Mouse (Mus musculus): Measurements from ENCODE around the gene Eif2b2. TPM values are rescaled to one million over a fixed set of nuclear protein-coding genes. Genes with fewer than 3 reads are reported as not detected.

The Eif2b2 gene
- polyA plus RNA-seq, 1 experiment = 294 TPM

DNA sequence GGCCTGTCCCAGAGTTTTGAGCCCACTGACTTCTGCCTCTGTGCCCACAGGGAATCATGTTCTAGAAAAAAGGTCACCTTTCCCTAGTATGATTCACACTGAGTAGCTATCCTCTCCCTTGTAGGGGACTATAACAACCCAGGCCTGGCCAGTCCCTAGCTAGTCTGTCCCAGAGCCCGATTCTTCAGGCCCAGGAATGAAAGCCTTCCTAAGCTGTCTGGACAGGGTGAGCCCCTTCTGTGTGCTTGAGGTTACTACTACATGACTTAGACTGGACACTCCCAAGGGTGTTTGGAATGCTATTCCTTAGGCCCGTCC lies 17.5 kb upstream of the Eif2b2 start:
- TF ChIP-seq FOSL1 (IDR thresholded peaks at IDR 0.05; ENCODE audit: insufficient read depth, low read length, poor library complexity, severe bottlenecking) = peak; percentile 47
- no peak for TF ChIP-seq MYOD1 (IDR thresholded peaks at IDR 0.05; ENCODE audit: control insufficient read depth, insufficient read length, low read depth)
- no peak for TF ChIP-seq CEBPB (IDR thresholded peaks at IDR 0.05; ENCODE audit: low read depth)
- no peak for TF ChIP-seq CTCF (IDR thresholded peaks at IDR 0.05; ENCODE audit: control insufficient read depth, insufficient read depth, insufficient read length)
- peak; percentile 44 for TF ChIP-seq MAX (IDR thresholded peaks at IDR 0.05)
- no peak overlapping the region for H3K4me3 ChIP-seq (ENCODE audit: insufficient read depth, poor library complexity, severe bottlenecking)
- no peaks in the 10 kb centered on the region for H3K79me3 ChIP-seq (ENCODE audit: low read depth)

DNA sequence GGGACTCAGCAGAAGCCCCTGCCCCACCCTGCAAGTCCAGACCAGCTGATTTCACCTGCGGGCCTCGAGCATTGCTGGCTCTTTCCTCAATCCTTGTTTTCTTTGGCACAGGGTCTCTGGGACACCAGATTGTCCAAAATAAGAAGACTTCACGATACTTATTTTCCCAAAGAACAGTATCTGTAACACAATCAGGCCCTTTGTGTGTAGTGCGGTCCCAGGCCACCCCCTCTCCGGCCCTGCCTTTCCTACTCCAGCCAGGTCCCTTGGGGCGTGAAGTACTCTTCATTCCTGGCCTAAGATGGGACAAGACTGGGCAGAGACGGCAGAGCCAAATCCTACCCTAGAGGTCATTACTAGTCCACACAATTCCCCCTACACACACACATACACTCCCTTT lies 17.1 kb upstream of the Eif2b2 start:
- Histone ChIP-seq H3K79me3 (ENCODE audit: low read depth) (no peaks in the 10 kb centered on the region), H3K27me3 (ENCODE audit: control insufficient read depth, insufficient read depth, insufficient read length) (no peaks in the 10 kb centered on the region), H3ac (ENCODE audit: control insufficient read depth, insufficient read length, low read depth) (peak overlapping the region; percentile 15), H3K36me3 (ENCODE audit: control insufficient read depth, insufficient read depth) (no peaks in the 10 kb centered on the region), H3K4me3 (ENCODE audit: insufficient read depth, poor library complexity, severe bottlenecking) (no peak overlapping the region), H3K79me2 (ENCODE audit: control insufficient read depth, insufficient read depth) (no peaks in the 10 kb centered on the region)
- TF ChIP-seq MYOG (IDR thresholded peaks at IDR 0.05; ENCODE audit: control insufficient read depth, extremely low read depth, insufficient read length) = no peak
- TF ChIP-seq CTCF (IDR thresholded peaks at IDR 0.05; ENCODE audit: control insufficient read depth, insufficient read depth, insufficient read length) = no peak
- TF ChIP-seq MYOD1 (IDR thresholded peaks at IDR 0.05; ENCODE audit: control insufficient read depth, insufficient read length, low read depth) = no peak
- no peak for TF ChIP-seq USF1 (IDR thresholded peaks at IDR 0.05; ENCODE audit: low read depth)
- no peak for TF ChIP-seq FOSL1 (IDR thresholded peaks at IDR 0.05; ENCODE audit: insufficient read depth, low read length, poor library complexity, severe bottlenecking)
- no peak for TF ChIP-seq MAX (IDR thresholded peaks at IDR 0.05)
- no peak for TF ChIP-seq CEBPB (IDR thresholded peaks at IDR 0.05; ENCODE audit: low read depth)

More for the DNA sequence above, 17.5 kb upstream of the Eif2b2 start:
- Histone ChIP-seq H3ac (ENCODE audit: control insufficient read depth, insufficient read length, low read depth) (peak overlapping the region; percentile 15), H3K79me2 (ENCODE audit: control insufficient read depth, insufficient read depth) (no peaks in the 10 kb centered on the region), H3K27me3 (ENCODE audit: control insufficient read depth, insufficient read depth, insufficient read length) (no peaks in the 10 kb centered on the region), H3K36me3 (ENCODE audit: control insufficient read depth, insufficient read depth) (no peaks in the 10 kb centered on the region)

- H3K27me3 ChIP-seq (ENCODE audit: control insufficient read depth, insufficient read depth, insufficient read length) = no peaks in the 10 kb centered on the region
- TF ChIP-seq MAX (IDR thresholded peaks at IDR 0.05) = no peak
- TF ChIP-seq CEBPB (IDR thresholded peaks at IDR 0.05; ENCODE audit: low read depth) = no peak
- no peak for TF ChIP-seq CTCF (IDR thresholded peaks at IDR 0.05; ENCODE audit: control insufficient read depth, insufficient read depth, insufficient read length)
- TF ChIP-seq MYOG (IDR thresholded peaks at IDR 0.05; ENCODE audit: control insufficient read depth, extremely low read depth, insufficient read length) = no peak
- no peak for TF ChIP-seq MYOD1 (IDR thresholded peaks at IDR 0.05; ENCODE audit: control insufficient read depth, insufficient read length, low read depth)
- H3ac ChIP-seq (ENCODE audit: control insufficient read depth, insufficient read length, low read depth) = no peak overlapping the region
- H3K4me3 ChIP-seq (ENCODE audit: insufficient read depth, poor library complexity, severe bottlenecking) = no peak overlapping the region
- H3K79me3 ChIP-seq (ENCODE audit: low read depth) = no peaks in the 10 kb centered on the region
- no peaks in the 10 kb centered on the region for H3K36me3 ChIP-seq (ENCODE audit: control insufficient read depth, insufficient read depth)
- no peaks in the 10 kb centered on the region for H3K79me2 ChIP-seq (ENCODE audit: control insufficient read depth, insufficient read depth)
Observed at GRCm38 (mm10) chr12:85203699-85204098, 15.6 kb upstream of the Eif2b2 start.

DNA sequence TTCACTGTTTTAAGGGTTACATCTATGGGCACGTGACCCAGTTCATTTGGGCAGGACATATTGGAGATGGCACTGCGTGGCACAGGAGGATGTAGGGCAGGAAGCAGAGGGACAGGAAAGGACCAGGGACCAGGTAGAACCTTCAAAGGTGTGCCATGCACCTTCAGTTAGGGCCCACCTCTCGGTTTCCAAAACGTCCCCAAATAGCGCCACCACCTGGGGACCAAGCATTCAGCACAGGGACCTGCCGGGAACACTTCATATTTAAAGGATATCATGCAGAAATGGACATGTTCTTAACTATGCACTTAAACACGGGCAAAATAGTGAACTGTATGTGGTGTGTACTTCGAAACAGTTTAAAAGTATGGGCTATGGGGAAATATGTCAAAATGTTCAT lies 15.2 kb upstream of the Eif2b2 start:
- Histone ChIP-seq H3K4me3 (ENCODE audit: insufficient read depth, poor library complexity, severe bottlenecking) (no peak overlapping the region), H3K79me3 (ENCODE audit: low read depth) (no peaks in the 10 kb centered on the region), H3K27me3 (ENCODE audit: control insufficient read depth, insufficient read depth, insufficient read length) (no peaks in the 10 kb centered on the region), H3ac (ENCODE audit: control insufficient read depth, insufficient read length, low read depth) (no peak overlapping the region), H3K36me3 (ENCODE audit: control insufficient read depth, insufficient read depth) (no peaks in the 10 kb centered on the region), H3K79me2 (ENCODE audit: control insufficient read depth, insufficient read depth) (no peaks in the 10 kb centered on the region)
- TF ChIP-seq CTCF (IDR thresholded peaks at IDR 0.05; ENCODE audit: control insufficient read depth, insufficient read depth, insufficient read length) = peak; percentile 2
- TF ChIP-seq MYOG (IDR thresholded peaks at IDR 0.05; ENCODE audit: control insufficient read depth, extremely low read depth, insufficient read length) = no peak

DNA sequence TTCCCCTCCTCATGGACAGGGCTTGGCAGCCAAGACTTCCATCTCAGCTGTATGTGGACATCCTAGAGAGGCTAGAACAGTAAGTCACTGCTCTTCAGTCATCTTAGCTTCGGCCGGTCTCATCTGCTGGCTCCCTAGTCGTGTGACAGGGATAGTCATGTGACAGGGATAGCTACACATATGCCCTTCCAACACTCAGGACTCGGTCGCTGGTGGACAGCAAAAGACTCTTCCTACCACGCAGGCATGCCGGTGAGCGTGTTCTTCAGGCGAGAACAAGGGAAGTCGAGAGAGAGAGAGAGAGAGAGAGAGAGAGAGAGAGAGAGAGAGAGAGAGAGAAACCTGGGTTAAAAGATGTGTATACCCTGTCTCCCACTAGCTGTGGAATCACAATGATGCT lies 13.9 kb upstream of the Eif2b2 start:
- Histone ChIP-seq H3K79me3 (ENCODE audit: low read depth) (no peaks in the 10 kb centered on the region), H3K79me2 (ENCODE audit: control insufficient read depth, insufficient read depth) (no peaks in the 10 kb centered on the region), H3K36me3 (ENCODE audit: control insufficient read depth, insufficient read depth) (no peaks in the 10 kb centered on the region), H3K4me3 (ENCODE audit: insufficient read depth, poor library complexity, severe bottlenecking) (no peak overlapping the region), H3ac (ENCODE audit: control insufficient read depth, insufficient read length, low read depth) (no peak overlapping the region), H3K27me3 (ENCODE audit: control insufficient read depth, insufficient read depth, insufficient read length) (no peaks in the 10 kb centered on the region)
- no peak for TF ChIP-seq MAX (IDR thresholded peaks at IDR 0.05)
- TF ChIP-seq MYOG (IDR thresholded peaks at IDR 0.05; ENCODE audit: control insufficient read depth, extremely low read depth, insufficient read length) = no peak
- TF ChIP-seq MYOD1 (IDR thresholded peaks at IDR 0.05; ENCODE audit: control insufficient read depth, insufficient read length, low read depth) = no peak
- no peak for TF ChIP-seq CEBPB (IDR thresholded peaks at IDR 0.05; ENCODE audit: low read depth)
- TF ChIP-seq FOSL1 (IDR thresholded peaks at IDR 0.05; ENCODE audit: insufficient read depth, low read length, poor library complexity, severe bottlenecking) = no peak
- TF ChIP-seq USF1 (IDR thresholded peaks at IDR 0.05; ENCODE audit: low read depth) = no peak
- TF ChIP-seq CTCF (IDR thresholded peaks at IDR 0.05; ENCODE audit: control insufficient read depth, insufficient read depth, insufficient read length) = no peak

GRCm38 (mm10) chr12:85208687-85209199 lies 10.5 kb upstream of the Eif2b2 start:
- Histone ChIP-seq H3K79me3 (ENCODE audit: low read depth) (no peaks in the 10 kb centered on the region), H3K36me3 (ENCODE audit: control insufficient read depth, insufficient read depth) (no peaks in the 10 kb centered on the region), H3K4me3 (ENCODE audit: insufficient read depth, poor library complexity, severe bottlenecking) (no peak overlapping the region), H3ac (ENCODE audit: control insufficient read depth, insufficient read length, low read depth) (no peak overlapping the region), H3K27me3 (ENCODE audit: control insufficient read depth, insufficient read depth, insufficient read length) (no peaks in the 10 kb centered on the region), H3K79me2 (ENCODE audit: control insufficient read depth, insufficient read depth) (no peaks in the 10 kb centered on the region)
- no peak for TF ChIP-seq MAX (IDR thresholded peaks at IDR 0.05)
- peak; percentile 48 for TF ChIP-seq MYOD1 (IDR thresholded peaks at IDR 0.05; ENCODE audit: control insufficient read depth, insufficient read length, low read depth)
- no peak for TF ChIP-seq USF1 (IDR thresholded peaks at IDR 0.05; ENCODE audit: low read depth)
- TF ChIP-seq MYOG (IDR thresholded peaks at IDR 0.05; ENCODE audit: control insufficient read depth, extremely low read depth, insufficient read length) = no peak

Measured in C2C12 (cell line).